Mouse (Mus musculus) cerebellum, postnatal 14 days (tissue): ENCODE measurements around the gene Sema7a.
A peak's percentile ranks its signal among the peaks of the same experiment; 100 is the strongest.

ENCODE experiments used
- DNase-seq, 2 experiments: peaks; one replicate each; pipeline ENCODE4 v3.0.0; 2021; ENCODE audit warnings: mixed read lengths in 2 of 2

Gene Sema7a

DNA sequence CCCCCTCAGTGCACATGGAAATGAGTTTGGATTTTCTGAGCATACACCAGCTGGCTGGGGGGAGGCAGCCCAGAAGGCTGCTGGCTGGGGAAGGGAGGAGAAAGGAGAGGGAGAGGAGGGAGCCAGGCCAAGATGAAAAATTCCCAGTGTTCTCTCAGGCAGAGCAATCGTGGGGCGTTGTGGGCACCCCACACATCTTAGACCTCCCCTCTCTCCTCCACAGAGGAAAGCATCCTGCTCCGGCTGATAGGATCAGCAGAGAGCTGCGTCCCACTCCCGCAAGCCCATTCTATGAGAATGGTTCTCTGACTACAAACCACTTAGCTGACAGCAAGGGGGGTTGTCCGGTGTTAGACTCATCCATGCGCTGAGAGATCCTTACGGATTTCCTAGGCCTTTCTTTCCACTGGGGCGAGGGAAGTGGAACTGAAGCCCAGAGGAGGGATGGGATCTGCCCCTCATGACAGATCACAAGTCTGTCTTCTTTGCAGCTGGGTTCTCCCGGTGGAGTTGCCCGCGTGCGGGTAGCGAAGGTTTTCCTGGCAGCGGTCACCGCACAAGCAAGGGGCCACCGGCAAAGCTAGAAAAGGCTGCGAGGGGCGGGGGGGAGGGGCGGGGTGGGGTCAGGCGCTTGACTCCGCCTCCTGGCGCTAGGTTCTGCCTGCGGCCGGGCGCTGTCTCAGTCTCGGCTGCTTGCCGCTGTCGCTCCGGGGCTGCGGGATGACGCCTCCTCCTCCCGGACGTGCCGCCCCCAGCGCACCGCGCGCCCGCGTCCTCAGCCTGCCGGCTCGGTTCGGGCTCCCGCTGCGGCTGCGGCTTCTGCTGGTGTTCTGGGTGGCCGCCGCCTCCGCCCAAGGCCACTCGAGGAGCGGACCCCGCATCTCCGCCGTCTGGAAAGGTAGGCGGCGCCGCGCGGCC, at the start of gene Sema7a:
Sema7a (plus strand) TSS at position 682 of the 918 bp plus-strand sequence.
- peak; percentile 85 to 89 for DNase-seq

DNA sequence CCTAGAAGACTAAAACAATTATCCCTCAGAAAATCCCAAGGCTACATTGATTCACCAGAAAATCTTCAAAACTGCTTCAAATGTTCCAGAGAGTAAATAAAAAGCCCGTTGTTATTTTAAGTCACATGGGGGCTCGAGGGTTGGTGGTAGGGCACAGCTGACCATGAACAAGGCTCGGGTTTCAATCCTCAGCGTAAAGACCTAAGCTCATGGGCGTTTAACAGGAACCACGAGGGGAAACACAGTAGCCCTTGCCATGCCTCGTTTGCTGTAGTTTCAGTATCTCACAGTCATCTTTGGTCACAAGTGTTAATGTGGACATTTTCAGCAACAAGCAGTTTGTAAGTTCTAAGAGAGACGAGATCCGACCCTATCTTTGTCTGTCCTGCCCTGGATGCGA, 39.4 kb upstream of the Sema7a start:
- DNase-seq, result no peak

DNA sequence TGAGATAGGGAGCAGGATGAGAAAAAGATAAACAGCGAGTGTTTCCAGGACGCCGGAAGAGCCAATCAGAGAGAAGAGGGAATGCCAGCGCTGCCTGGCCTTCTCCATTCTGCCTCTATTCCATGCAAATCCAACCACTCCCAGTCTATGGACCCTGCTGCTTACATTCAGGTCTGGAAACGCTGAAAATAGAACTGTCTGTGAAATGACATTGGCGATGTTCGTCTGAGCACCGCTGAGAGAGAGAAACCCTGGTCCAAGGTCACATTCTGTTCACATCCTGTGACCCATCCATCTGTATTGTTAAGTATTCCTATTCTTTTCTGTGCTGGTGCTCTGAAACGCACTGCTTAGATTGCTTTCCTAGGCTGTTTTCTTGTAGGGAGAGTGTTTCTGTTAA, 38.7 kb upstream of the Sema7a start:
- DNase-seq, result no peak

DNA sequence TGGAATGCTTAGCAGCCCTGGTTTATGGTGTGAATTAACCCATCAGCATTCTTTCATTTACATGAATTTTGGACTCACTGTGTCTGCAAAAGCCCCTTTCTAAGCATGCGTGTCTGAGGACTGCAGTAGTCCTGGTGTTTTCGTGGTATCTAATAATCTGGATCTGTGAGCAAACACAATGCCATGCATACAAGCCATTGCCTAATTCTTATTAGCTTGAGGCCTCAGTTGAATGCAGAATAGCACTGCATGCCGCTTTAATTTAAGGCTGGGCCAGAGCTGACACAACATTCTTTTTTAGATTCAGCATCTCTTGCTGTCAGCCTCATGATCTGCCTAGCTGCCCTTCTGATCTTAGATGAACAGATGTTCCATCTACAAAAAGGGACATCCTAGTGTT, 38.3 kb upstream of the Sema7a start:
- no peak for DNase-seq

DNA sequence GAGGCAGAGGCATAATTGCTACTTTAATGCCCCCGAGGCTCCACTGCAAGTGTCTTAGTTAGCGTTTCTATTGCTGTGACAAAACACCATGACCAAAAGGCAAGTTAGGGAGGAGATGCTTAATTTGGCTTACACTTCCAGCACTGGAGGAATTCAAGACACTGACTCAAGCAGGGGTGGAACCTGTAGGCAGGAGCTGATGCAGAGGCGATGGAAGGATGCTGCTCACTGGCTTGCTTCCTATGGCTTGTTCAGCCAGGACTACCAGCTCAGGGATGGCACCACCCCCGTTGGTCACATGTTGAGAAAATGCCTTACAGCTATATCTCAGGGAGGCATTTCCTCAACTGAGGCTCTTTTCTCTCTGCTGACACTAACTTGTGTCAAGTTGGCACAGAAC, 37.8 kb upstream of the Sema7a start:
- DNase-seq, result no peak

DNA sequence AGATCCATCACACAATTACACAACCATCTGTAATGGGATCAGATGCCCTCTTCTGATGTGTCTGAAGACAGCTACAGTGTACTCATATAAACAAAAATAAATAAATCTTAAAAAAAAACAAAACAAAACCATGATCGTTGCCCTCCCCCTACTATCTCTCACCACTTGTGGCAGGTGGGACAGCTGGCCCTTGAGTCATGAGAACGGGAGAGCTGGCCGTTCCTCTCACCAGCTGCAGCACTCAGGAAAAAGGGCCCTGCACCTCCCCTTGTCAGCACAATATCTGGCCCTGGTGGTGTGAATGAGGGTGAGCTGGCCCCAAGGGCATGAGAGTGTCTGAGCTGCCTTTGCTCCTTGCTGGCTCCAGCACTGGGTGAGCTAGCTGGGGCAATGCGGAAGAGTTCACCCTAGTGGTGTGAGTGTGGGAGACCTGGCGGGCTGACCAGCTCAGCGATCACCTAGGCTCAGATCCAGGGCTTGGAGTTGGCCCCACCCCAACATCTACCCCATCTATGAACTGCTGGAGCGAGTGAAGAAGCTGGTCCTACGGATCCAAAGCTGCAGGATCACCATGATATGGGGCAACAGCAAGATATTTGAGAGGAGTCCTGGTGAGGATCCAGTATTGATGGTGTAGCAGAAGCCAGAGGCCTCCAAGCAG, 36.2 kb upstream of the Sema7a start:
- DNase-seq, result peak in 1 of 2 experiments; percentile 45

GRCm38 (mm10) chr9:57904250-57904644, 35.7 kb upstream of the Sema7a start:
- DNase-seq, result no peak

DNA sequence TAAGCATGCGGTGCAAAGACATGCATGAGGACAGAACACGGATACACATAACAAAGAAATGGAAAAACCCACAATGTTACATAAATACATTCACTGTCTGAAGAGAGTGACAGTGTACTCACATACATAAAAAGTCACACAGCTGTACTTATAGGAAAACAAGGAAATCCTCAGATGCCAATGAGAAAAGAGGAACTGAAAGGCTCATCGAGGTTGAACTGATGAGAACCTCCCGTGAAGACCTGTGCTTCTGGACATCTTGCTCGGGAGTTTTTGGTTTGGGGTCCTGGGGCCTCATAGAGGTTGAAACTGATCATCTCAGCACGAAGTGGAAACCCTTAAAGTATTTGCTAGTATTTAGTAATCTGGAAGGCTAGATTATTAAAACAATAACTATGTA, 32.7 kb upstream of the Sema7a start:
- no peak for DNase-seq

GRCm38 (mm10) chr9:57910254-57911160, 29.4 kb upstream of the Sema7a start, which contains the start of gene Ubl7:
TSS of gene Ubl7 (plus strand) at chr9:57910979.
- peak; percentile 89 to 91 for DNase-seq

GRCm38 (mm10) chr9:57912571-57912970, 27.3 kb upstream of the Sema7a start:
- no peak for DNase-seq

DNA sequence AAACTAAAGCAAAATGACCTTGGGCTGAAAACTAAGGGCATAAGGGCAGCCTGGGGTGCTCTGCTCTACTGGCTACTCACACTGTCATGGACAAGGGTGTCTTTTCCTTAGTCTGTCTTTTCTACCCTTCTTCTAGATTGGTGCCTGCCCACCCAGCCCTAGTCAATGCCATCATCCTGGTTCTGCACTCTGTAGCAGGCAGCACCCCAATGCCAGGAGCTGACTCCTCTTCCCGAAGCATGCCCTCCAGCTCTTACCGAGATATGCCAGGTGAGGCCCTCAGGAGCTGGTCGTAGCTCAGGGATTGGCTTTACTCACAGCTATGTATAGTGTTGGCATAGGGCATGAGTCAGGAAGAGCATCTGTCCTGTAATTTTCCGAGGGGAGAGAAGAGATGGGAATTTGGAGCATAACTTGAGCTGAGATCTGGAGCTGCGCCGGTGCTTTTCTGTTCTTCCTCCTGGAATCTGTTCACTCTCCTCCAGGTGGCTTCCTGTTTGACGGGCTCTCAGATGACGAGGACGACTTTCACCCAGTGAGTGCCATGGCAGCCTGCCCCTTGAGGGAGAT, 18.3 kb upstream of the Sema7a start:
- DNase-seq, result no peak

DNA sequence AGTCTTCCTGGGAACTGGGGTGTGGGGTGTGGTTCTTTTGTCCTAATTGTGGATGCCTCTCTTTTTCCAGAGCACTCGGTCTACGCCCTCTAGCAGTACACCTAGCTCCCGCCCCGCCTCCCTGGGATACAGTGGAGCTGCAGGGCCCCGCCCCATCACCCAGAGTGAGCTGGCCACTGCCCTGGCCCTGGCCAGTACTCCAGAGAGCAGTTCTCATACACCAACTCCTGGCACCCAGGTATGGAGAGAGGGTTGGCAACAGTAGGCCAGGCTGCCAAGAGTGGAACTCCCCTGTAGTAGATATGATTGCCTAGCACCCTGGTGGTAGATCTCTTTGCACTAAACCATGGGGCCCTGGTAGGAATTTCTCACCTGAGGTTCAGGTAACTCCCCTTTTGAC, 17.5 kb upstream of the Sema7a start:
- DNase-seq, result no peak

DNA sequence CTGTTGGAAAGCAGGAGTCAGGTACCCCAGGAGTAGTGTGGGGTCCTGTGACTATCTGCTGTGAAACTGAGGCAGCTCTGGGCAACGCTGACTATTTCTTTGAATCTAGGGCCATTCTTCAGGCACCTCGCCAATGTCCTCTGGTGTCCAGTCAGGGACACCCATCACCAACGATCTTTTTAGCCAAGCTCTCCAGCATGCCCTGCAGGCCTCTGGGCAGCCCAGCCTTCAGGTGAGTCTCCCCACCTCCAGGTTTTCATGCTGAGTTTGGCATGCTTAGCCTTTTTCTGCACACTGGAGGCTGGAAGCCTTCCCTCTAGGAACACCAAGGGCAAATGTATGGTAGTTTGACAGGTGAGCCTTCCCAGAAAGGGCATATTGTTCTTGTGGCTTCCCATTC, 16.9 kb upstream of the Sema7a start:
- no peak for DNase-seq

DNA sequence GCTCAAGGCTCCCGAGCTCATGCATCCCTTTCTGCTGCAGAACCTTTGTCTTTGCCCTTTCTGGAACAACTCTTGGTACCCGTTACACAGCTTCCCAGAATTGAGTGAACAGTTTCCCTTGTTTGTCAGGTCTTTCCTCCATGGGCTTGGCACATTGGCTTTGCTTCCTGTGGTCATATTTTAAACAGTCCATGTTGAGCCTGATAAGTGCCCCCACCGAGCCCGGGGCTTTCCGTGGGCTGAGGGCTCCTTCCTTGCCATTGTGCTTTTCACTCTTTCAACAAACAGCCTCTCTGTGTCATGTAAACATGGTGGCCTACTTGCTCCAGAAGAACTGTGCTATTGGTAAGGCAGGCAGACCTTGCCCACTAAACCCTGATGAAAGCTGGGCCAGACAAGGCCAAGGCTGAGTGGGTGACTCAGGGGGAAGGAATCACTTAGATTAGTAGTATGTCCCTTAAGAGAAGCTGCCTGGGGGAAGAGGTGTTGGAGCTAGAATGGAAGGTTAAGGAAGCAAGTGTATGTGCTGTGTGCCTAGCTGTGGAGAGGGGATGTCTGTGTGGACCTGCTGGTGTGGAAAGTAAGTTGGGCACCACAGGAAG, 8.6 kb upstream of the Sema7a start:
- DNase-seq, result no peak

DNA sequence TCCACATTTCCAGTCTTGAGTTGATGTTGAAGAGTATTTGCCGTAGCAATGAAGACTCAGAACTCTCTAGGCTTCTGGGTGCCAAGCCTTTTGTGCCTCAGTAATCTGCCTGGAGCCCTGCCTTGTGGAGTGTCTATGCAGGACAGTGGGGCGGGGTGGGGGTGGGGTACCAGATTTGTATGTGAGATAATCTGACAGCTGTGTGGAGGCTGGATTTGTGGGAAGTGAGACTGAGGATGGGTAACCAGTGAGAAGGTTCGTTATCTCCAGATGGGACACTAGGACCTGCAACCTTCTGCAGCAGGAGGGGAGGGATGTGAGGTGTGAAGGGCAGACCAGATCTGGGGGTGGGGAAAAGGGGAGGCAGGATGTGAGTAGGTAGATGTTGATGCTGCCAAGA, 7.7 kb upstream of the Sema7a start:
- no peak for DNase-seq

DNA sequence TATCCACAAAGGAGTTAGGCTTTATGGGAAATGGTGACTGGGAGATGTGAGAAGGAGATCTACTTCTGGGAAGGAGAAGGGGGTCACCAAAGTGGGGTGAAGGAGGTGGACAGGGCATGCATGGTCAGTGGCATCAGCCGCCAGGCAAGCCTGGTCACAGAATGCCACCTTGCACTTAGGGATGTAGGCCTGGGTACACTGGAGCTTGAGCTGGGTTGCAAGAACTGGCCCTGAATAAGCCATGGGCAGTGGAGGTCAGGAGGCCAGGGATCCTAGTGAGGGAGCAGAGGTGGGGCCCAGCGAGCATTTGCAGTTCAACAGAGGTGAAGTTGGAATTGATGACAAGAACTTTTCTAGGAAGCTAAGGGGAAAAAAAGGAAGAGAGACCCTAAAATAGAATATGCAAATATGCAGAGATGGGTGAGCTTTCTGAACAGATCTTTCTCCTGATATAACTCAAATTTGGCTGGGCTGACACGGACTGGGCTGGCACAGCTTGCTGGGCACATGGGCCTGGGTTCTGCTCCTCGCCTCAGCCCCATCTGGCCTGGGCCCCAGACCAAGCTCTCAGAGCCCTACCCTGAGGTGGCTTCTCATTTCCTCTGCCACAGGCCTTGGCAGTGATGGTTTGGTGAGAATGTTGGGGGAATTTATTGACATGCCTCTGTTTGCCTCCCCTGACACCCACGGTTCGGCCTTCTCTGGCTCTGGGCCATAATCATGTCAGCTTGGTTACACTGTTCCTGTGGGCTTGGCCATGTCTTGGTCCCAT, 6.9 kb upstream of the Sema7a start:
- DNase-seq, result peak; percentile 81 to 84

DNA sequence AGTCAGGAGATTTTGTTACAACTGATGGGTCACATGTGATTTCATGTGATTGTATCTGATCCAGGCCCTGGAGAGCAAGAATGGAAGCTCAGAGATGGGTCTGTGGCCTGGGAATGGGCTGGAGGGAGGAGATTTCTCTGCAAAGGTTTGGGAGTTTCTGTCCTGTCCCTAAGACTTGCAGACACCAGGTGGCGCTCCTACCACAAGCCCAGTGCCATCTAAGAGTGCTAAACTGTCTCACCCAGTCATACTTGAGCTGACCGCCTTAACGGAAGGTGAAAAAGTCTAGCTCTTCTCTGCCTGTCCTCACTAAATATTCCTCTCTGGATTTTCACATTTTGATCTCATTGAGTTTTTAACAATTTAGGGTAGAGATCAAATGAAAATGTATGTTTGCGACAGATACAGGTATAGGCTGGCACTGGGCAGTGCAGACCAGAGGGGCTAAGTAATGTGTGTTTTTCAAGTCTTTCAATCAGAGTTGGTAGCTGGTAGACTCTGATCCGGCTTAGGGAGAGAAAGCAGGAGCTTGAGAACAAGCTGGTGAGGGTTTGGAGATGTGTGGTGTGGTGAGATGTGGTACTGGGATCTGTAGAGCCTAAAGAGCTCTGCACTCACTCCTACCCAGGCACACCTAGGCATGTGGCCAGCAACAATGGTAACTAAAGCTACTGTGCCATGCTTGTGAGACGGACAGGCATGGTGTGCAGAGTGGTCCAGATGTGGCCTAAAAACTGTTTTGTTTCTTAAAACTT, 4.1 kb upstream of the Sema7a start:
- peak; percentile 96 to 98 for DNase-seq

- no peak for DNase-seq
These were observed 2.7 kb upstream of the Sema7a start for GRCm38 (mm10) chr9:57937171-57937570.

DNA sequence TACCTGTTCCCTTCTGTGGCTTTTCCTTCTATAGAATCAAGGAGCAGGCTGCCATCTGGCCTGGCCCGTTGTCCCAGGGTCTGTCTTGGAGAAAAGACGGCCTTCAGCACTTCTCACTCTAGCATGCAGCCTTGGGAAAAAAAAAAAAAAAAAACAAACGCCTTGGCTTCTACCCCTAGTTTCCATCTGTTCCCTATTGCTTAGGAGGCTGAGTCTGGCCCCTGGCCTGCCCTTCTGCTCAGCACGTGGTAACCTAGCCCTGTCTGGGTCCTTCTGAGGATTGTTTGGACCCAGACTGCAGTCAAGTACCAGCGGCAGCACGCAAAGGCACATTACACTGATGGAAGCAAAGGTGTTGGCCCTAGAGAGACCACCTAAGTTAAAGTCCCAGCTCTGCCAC, 2.3 kb upstream of the Sema7a start:
- peak; percentile 49 to 73 for DNase-seq

- peak; percentile 62 to 65 for DNase-seq
These were observed 1.5 kb upstream of the Sema7a start for GRCm38 (mm10) chr9:57938225-57939055.
